Mouse (Mus musculus) MEL (cell line): ENCODE data around the gene Adprhl1. TPM values are rescaled to one million over a fixed set of nuclear protein-coding genes. Genes with fewer than 3 reads are reported as not detected.

ENCODE experiments used
- DNase-seq: peaks from one replicate; pipeline ENCODE4 v3.0.0; 2011; ENCODE audit warnings: low read depth, low spot score
- H3K27ac ChIP-seq: 2 replicates; pipeline ENCODE4 v1.5.1; 2012; ENCODE audit warnings: low read depth, mild to moderate bottlenecking, control low read depth, low read length, moderate library complexity; ENCODE audit not compliant: control insufficient read depth
- H3K27me3 ChIP-seq, 2 experiments: fragments of 150-350 bp in 1 of 2; sonication (generic) in 1 of 2; 2 replicates each; pipeline ENCODE4 v1.6.1; 2012; ENCODE audit warnings: low read length in 2 of 2, mild to moderate bottlenecking in 2 of 2, improper control_type of control experiment in 1 of 2, moderate library complexity in 1 of 2; ENCODE audit not compliant: insufficient read depth in 2 of 2, control insufficient read depth in 1 of 2
- H3K36me3 ChIP-seq, 2 experiments: 2 replicates each; pipeline ENCODE4 v1.6.1; 2012 to 2014; ENCODE audit warnings: low read length in 2 of 2, improper control_type of control experiment in 1 of 2, inconsistent platforms in 1 of 2, mild to moderate bottlenecking in 1 of 2; ENCODE audit not compliant: insufficient read depth in 2 of 2, control insufficient read depth in 1 of 2
- H3K4me1 ChIP-seq, 2 experiments: fragments of 150-350 bp in 1 of 2; sonication (generic) in 1 of 2; 2 replicates each; pipeline ENCODE4 v1.6.1; 2012; ENCODE audit warnings: low read length in 2 of 2, improper control_type of control experiment in 1 of 2, mild to moderate bottlenecking in 1 of 2; ENCODE audit not compliant: insufficient read depth in 2 of 2, control insufficient read depth in 1 of 2
- H3K4me3 ChIP-seq, 2 experiments: fragments of 150-350 bp in 1 of 2; sonication (generic) in 1 of 2; 2 replicates each; pipeline ENCODE4 v1.5.1; 2012; ENCODE audit warnings: low read depth in 2 of 2, low read length in 2 of 2, mild to moderate bottlenecking in 2 of 2, moderate library complexity in 2 of 2, control low read depth in 1 of 2, improper control_type of control experiment in 1 of 2; ENCODE audit not compliant: control insufficient read depth in 1 of 2, insufficient read depth in 1 of 2
- H3K79me2 ChIP-seq: 2 replicates; pipeline ENCODE4 v1.6.1; 2012; ENCODE audit warnings: mild to moderate bottlenecking, low read length, moderate library complexity; ENCODE audit not compliant: control insufficient read depth, poor library complexity, insufficient read depth
- H3K9ac ChIP-seq: 2 replicates; pipeline ENCODE4 v1.6.1; 2012; ENCODE audit warnings: low read depth, mild to moderate bottlenecking, control low read depth, low read length, moderate library complexity; ENCODE audit not compliant: control insufficient read depth, poor library complexity, severe bottlenecking
- H3K9me3 ChIP-seq: fragments of 150-350 bp; sonication (generic); replicated peaks from 2 replicates; pipeline ENCODE4 v1.6.1; 2012; ENCODE audit warnings: mild to moderate bottlenecking, low read length, improper control_type of control experiment, moderate library complexity; ENCODE audit not compliant: insufficient read depth
- CHD1 ChIP-seq: IDR thresholded peaks from 2 replicates; pipeline ENCODE4 v1.6.1; 2012; ENCODE audit warnings: low read depth, mild to moderate bottlenecking, inconsistent platforms, low read length, improper control_type of control experiment
- CTCF ChIP-seq, 3 experiments: IDR thresholded peaks in 2 of 3; conservative IDR thresholded peaks in 1 of 3; 2 replicates each; pipeline ENCODE4 v1.5.1; 2011 to 2012; ENCODE audit warnings: low read length in 3 of 3, low read depth in 2 of 3, mild to moderate bottlenecking in 2 of 3, improper control_type of control experiment in 1 of 3, inconsistent platforms in 1 of 3, mixed read lengths in 1 of 3, moderate library complexity in 1 of 3; ENCODE audit not compliant: control insufficient read depth in 1 of 3, insufficient read depth in 1 of 3, poor library complexity in 1 of 3, severe bottlenecking in 1 of 3
- ELF1 ChIP-seq: IDR thresholded peaks from 2 replicates; pipeline ENCODE4 v1.6.1; 2014; ENCODE audit warnings: low read depth, mild to moderate bottlenecking, inconsistent platforms, low read length, improper control_type of control experiment, moderate library complexity
- EP300 ChIP-seq, 2 experiments: IDR thresholded peaks; 2 replicates each; pipeline ENCODE4 v1.6.1; 2011; ENCODE audit warnings: improper control_type of control experiment in 2 of 2, low read length in 2 of 2, low read depth in 1 of 2, mild to moderate bottlenecking in 1 of 2
- GATA1 ChIP-seq: IDR thresholded peaks from 2 replicates; pipeline ENCODE4 v1.6.1; 2011; ENCODE audit warnings: low read depth, low read length, improper control_type of control experiment
- HCFC1 ChIP-seq: IDR thresholded peaks from 2 replicates; pipeline ENCODE4 v1.6.1; 2012; ENCODE audit warnings: low read depth, mild to moderate bottlenecking, inconsistent platforms, low read length, improper control_type of control experiment, moderate library complexity
- KAT2A ChIP-seq: conservative IDR thresholded peaks from 2 replicates; pipeline ENCODE4 v1.6.1; 2012; ENCODE audit warnings: low read depth, low read length, improper control_type of control experiment, inconsistent platforms
- MAFK ChIP-seq: IDR thresholded peaks from 2 replicates; pipeline ENCODE4 v1.6.1; 2011; ENCODE audit warnings: low read depth, mild to moderate bottlenecking, low read length, improper control_type of control experiment, borderline replicate concordance
- MAX ChIP-seq: IDR thresholded peaks from 2 replicates; pipeline ENCODE4 v1.6.1; 2011; ENCODE audit warnings: low read length, improper control_type of control experiment
- MXI1 ChIP-seq: IDR thresholded peaks from 2 replicates; pipeline ENCODE4 v1.6.1; 2011; ENCODE audit warnings: mild to moderate bottlenecking, low read depth, low read length, improper control_type of control experiment
- MYB ChIP-seq: IDR thresholded peaks from 2 replicates; pipeline ENCODE4 v1.6.1; 2011; ENCODE audit warnings: mild to moderate bottlenecking, low read depth, low read length, improper control_type of control experiment
- NELFE ChIP-seq: IDR thresholded peaks from 2 replicates; pipeline ENCODE4 v1.6.1; 2011; ENCODE audit warnings: low read depth, low read length, improper control_type of control experiment
- POLR2A ChIP-seq, 2 experiments: IDR thresholded peaks; 2 replicates each; pipeline ENCODE4 v1.6.1; 2011 to 2012; ENCODE audit warnings: low read length in 2 of 2, mild to moderate bottlenecking in 2 of 2, control low read depth in 1 of 2, improper control_type of control experiment in 1 of 2, low read depth in 1 of 2, moderate library complexity in 1 of 2; ENCODE audit not compliant: control insufficient read depth in 1 of 2, insufficient read depth in 1 of 2, poor library complexity in 1 of 2
- POLR2AphosphoS2 ChIP-seq: IDR thresholded peaks from 2 replicates; pipeline ENCODE4 v1.6.1; 2011; ENCODE audit warnings: low read length, improper control_type of control experiment
- RAD21 ChIP-seq: IDR thresholded peaks from 2 replicates; pipeline ENCODE4 v1.6.1; 2011; ENCODE audit warnings: mild to moderate bottlenecking, low read depth, low read length, improper control_type of control experiment
- RCOR1 ChIP-seq: IDR thresholded peaks from 2 replicates; pipeline ENCODE4 v1.6.1; 2012; ENCODE audit warnings: low read depth, mild to moderate bottlenecking, inconsistent platforms, low read length, improper control_type of control experiment
- SIN3A ChIP-seq: IDR thresholded peaks from 2 replicates; pipeline ENCODE4 v1.6.1; 2012; ENCODE audit warnings: low read length, improper control_type of control experiment, inconsistent platforms
- SMC3 ChIP-seq: IDR thresholded peaks from 2 replicates; pipeline ENCODE4 v1.6.1; 2011; ENCODE audit warnings: low read depth, low read length, improper control_type of control experiment
- UBTF ChIP-seq: IDR thresholded peaks from 2 replicates; pipeline ENCODE4 v1.6.1; 2012; ENCODE audit warnings: low read depth, mild to moderate bottlenecking, inconsistent platforms, low read length, improper control_type of control experiment, moderate library complexity, borderline replicate concordance; ENCODE audit not compliant: insufficient read depth
- ZC3H11A ChIP-seq: IDR thresholded peaks from 2 replicates; pipeline ENCODE4 v1.6.1; 2012; ENCODE audit warnings: low read depth, mild to moderate bottlenecking, inconsistent platforms, low read length, improper control_type of control experiment
- ZMIZ1 ChIP-seq: IDR thresholded peaks from 2 replicates; pipeline ENCODE4 v1.6.1; 2012; ENCODE audit warnings: low read depth, mild to moderate bottlenecking, inconsistent platforms, low read length, improper control_type of control experiment, moderate library complexity
- ZNF384 ChIP-seq: IDR thresholded peaks from 2 replicates; pipeline ENCODE4 v1.6.1; 2012; ENCODE audit warnings: low read depth, mild to moderate bottlenecking, inconsistent platforms, low read length, improper control_type of control experiment
- polyA plus RNA-seq, 2 experiments: library from polyadenylated mRNA; stranded (reverse) in 1 of 2; unstranded in 1 of 2; fragments of >175 nt in 1 of 2; fragments of >200 nt in 1 of 2; gene quantifications; 2 replicates each; pipeline versions ENCODE4 v1.2.1 to v1.2.4; 2012; ENCODE audit warnings: low replicate concordance in 2 of 2, low read depth in 1 of 2; ENCODE audit not compliant: insufficient read length in 2 of 2, insufficient read depth in 1 of 2, missing spikeins in 1 of 2
- total RNA-seq: library from RNA; depleted of rRNA; stranded (reverse); fragments of 300-350 nt; gene quantifications from 2 replicates; pipeline ENCODE4 v1.2.3, GENCODE M21; 2012

Adprhl1 gene
- total and polyA plus RNA-seq, 3 experiments: not detected

DNA sequence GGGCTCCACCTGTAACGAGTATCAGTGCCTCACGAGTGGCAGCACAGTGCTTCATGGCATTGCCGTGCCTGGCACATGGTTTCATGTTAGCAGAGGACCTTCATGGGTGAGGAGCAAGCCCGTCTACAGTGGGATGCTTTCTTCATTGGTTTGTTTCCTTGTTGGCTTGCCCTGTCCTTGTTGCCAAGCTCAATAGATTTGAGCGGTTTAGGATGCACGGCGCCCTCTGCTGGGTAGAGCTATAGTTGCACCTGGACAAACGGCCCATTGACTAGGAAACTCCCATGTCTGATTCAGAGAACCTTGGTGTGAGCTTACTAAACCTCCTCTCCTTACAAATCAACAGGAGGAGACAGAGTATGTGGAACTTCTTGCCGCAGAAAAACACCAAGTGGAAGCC, 38.4 kb upstream of the Adprhl1 start:
- Histone ChIP-seq H3K36me3 (peaks cover 4 to 5% of the 10 kb centered on the region in 2 experiments), H3K9ac (no peak overlapping the region), H3K79me2 (peaks cover 7% of the 10 kb centered on the region; the same call in 1 of the 2 replicates), H3K4me3 (no peak overlapping the region), H3K27me3 (no peaks in the 10 kb centered on the region), H3K27ac (no peak overlapping the region)
- TF ChIP-seq SMC3 (peak; percentile 66), RAD21 (peak; percentile 41), CTCF (IDR thresholded peaks at IDR 0.05 in 2 of 3, conservative IDR thresholded peaks at IDR 0.05 in 1 of 3; ENCODE audit: control insufficient read depth in 1 of 3, insufficient read depth in 1 of 3, low read depth in 2 of 3, low read length in 3 of 3, poor library complexity in 1 of 3, severe bottlenecking in 1 of 3) (peak; percentile 84 to 92 (median 87)), NELFE (no peak), EP300 (IDR thresholded peaks at IDR 0.05; ENCODE audit: low read depth in 1 of 2, low read length in 2 of 2) (no peak), ZC3H11A (peak; percentile 17; the same call in 1 of the 2 replicates)
- TF ChIP-seq, all 39 proteins: peak for 4
- DNase-seq: peak; percentile 86
- Histone ChIP-seq H3K4me1 (peaks cover 2 to 6% of the 10 kb centered on the region in 2 experiments; a peak in 2 of 4 replicates), H3K9me3 (no peaks in the 10 kb centered on the region)

DNA sequence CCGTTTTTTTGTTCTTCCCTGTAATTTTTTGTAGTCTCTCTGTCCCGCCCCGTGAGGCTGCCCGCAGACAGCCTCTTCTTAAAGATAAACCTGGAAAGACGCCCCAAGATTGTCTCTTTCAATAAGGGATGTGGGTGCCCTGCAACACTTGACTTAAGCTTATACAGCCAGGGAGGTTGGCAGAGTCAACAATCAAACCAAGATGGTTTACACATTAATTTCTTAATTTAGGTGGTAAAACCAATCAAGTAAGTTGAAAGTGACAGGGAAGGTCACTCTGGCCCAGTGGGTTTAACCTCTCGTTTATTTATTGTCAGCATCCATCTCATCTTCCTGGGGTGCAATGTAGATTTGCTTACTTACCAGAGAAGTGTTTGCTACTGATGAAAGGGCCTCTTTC, 34.7 kb upstream of the Adprhl1 start:
- TF ChIP-seq RCOR1: 0 out of 2 replicates have a peak, but pooled peaks have one; percentile 12
- 0 out of 2 replicates have a peak, but pooled peaks have one; percentile 40 for TF ChIP-seq ZNF384
- no peak for TF ChIP-seq NELFE
- TF ChIP-seq MAFK: no peak
- Histone ChIP-seq H3K27me3 (no peaks in the 10 kb centered on the region), H3K36me3 (peaks cover 2 to 10% of the 10 kb centered on the region in 2 experiments; a peak in 3 of 4 replicates), H3K27ac (peak overlapping the region; percentile 40; the same call in 1 of the 2 replicates), H3K9me3 (no peaks in the 10 kb centered on the region), H3K9ac (peak overlapping the region; percentile 90), H3K4me3 (peak overlapping the region; percentile 62 to 83), H3K4me1 (peaks cover 2 to 11% of the 10 kb centered on the region in 2 experiments; a peak in 2 of 4 replicates), H3K79me2 (peaks cover 16% of the 10 kb centered on the region)
- peak; percentile 64 for DNase-seq

DNA sequence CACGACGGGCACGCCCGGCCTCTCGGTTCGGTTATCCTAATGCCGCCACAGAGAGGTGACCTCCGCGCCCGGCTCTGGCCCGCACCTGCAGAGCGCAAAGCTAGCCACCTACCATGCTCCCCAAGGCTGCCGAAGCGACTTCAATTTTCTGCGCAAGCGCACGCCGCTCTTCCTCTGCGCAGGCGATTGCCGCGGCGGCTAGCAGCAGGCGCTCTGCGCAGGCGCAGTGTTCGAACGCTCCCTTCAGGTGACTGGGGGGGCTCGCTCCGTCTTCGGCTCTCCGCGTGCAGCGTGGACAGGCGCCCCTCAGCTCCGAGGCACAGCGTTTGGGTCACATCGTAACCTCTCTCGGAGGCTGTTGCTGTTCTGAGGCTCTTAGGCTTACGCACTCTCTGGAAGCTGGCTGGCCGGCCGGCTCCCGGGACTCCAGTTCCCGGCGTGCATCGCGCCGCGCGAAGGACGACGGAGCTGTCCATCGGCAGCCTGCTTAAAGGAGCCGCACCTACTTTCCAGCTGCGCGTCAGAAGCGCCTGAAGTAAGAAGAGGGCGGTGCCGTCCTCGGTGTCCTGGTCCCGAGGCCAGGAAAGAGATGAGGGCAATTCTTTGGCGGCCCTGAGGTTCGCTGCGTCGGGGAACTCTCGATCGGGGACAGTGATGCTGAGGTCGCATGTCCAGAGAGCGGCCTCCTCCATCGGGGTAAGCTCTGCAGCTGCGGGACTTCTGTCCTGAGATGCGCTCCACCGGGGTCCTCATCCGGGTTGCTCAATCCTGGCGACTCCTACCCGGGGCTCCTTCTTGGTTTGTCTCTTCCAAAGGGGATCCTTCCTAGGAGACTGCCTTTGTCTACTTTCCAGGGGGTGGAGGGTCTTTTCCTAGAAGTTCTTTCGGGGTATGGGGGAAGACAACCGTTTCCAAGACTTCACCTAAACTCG, 34.0 kb upstream of the Adprhl1 start, which contains the start of the genes Dcun1d2 and Tmco3:
Gene Dcun1d2 (minus strand): TSS at position 440 of the 932 bp plus-strand sequence.
Gene Tmco3 (plus strand): TSS at position 499 of the 932 bp plus-strand sequence.
- no peaks in the 10 kb centered on the region for H3K27me3 ChIP-seq
- peak within 1 kb of the TSS; percentile 90 for H3K9ac ChIP-seq
- DNase-seq: peak; percentile 98
- H3K36me3 ChIP-seq: peaks cover under 1 to 10% of the 10 kb centered on the region in 2 experiments; a peak in 3 of 4 replicates
- peak within 1 kb of the TSS; percentile 62 to 83 for H3K4me3 ChIP-seq
- peaks cover 2 to 11% of the 10 kb centered on the region in 2 experiments; a peak in 2 of 4 replicates for H3K4me1 ChIP-seq
- no peaks in the 10 kb centered on the region for H3K9me3 ChIP-seq
- H3K27ac ChIP-seq: peak within 1 kb of the TSS; percentile 88
- H3K79me2 ChIP-seq: peaks cover 16% of the 10 kb centered on the region
- TF ChIP-seq MAX (peak; percentile 85), MYB (no peak), ELF1 (peak; percentile 50; the same call in 1 of the 2 replicates), GATA1 (no peak), KAT2A (peak; percentile 91), POLR2AphosphoS2 (peak; percentile 82; the same call in 1 of the 2 replicates), SIN3A (peak; percentile 97), MXI1 (peak; percentile 59), POLR2A (IDR thresholded peaks at IDR 0.05; ENCODE audit: control insufficient read depth in 1 of 2, insufficient read depth in 1 of 2, low read depth in 1 of 2, low read length in 2 of 2, poor library complexity in 1 of 2) (peak; percentile 76 to 91), HCFC1 (peak; percentile 99), ZMIZ1 (peak; percentile 64), UBTF (no peak), CTCF (IDR thresholded peaks at IDR 0.05 in 2 of 3, conservative IDR thresholded peaks at IDR 0.05 in 1 of 3; ENCODE audit: control insufficient read depth in 1 of 3, insufficient read depth in 1 of 3, low read depth in 2 of 3, low read length in 3 of 3, poor library complexity in 1 of 3, severe bottlenecking in 1 of 3) (0 out of 6 replicates have a peak, but pooled peaks of 1 of the 3 experiments have one; percentile 5), CHD1 (no peak)
